Mouse (Mus musculus): ENCODE measurements around the gene Rab38. TPM values are rescaled to one million over a fixed set of nuclear protein-coding genes. Genes with fewer than 3 reads are reported as not detected.
A peak's percentile ranks its signal among the peaks of the same experiment; 100 is the strongest.

The Rab38 gene
- polyA plus RNA-seq, 1 experiment from 2014 or later = 2.5 TPM

GRCm38 (mm10) chr7:88457827-88458226 lies 27.8 kb downstream of the Rab38 start:
- H3K36me3 ChIP-seq (ENCODE audit: inconsistent target) = no peaks in the 10 kb centered on the region
- no peak overlapping the region for H3K4me3 ChIP-seq (ENCODE audit: inconsistent target)
- WGBS (ENCODE audit: missing documents) = 37% methylated on average over 3 of the region's 3 CpGs
- H3K27ac ChIP-seq = no peak overlapping the region
- no peaks in the 10 kb centered on the region for H3K79me2 ChIP-seq (ENCODE audit: inconsistent target)

- 96% methylated on average over 3 of the region's 3 CpGs for WGBS (ENCODE audit: missing documents)
- no peaks in the 10 kb centered on the region for H3K36me3 ChIP-seq (ENCODE audit: inconsistent target)
Measured at GRCm38 (mm10) chr7:88467754-88468153, 37.7 kb downstream of the Rab38 start.

GRCm38 (mm10) chr7:88482110-88482619 lies 52.1 kb downstream of the Rab38 start:
- H3K79me2 ChIP-seq (ENCODE audit: inconsistent target) = no peaks in the 10 kb centered on the region
- WGBS (ENCODE audit: missing documents) = 0% methylated on average over 7 of the region's 7 CpGs
- H3K4me3 ChIP-seq (ENCODE audit: inconsistent target) = peak overlapping the region; percentile 3; the same call in 1 of the 2 replicates
- no peak overlapping the region for H3K27ac ChIP-seq
- no peaks in the 10 kb centered on the region for H3K36me3 ChIP-seq (ENCODE audit: inconsistent target)

More at GRCm38 (mm10) chr7:88467754-88468153, 37.7 kb downstream of the Rab38 start:
- Histone ChIP-seq H3K27ac (no peak overlapping the region), H3K4me3 (ENCODE audit: inconsistent target) (no peak overlapping the region), H3K79me2 (ENCODE audit: inconsistent target) (no peaks in the 10 kb centered on the region)

- 26% methylated on average over 7 of the region's 7 CpGs for WGBS (ENCODE audit: missing documents)
- Histone ChIP-seq H3K27ac (no peak overlapping the region), H3K4me3 (ENCODE audit: inconsistent target) (peak overlapping the region; percentile 3; the same call in 1 of the 2 replicates), H3K79me2 (ENCODE audit: inconsistent target) (no peaks in the 10 kb centered on the region), H3K36me3 (ENCODE audit: inconsistent target) (no peaks in the 10 kb centered on the region)
Measured at GRCm38 (mm10) chr7:88482628-88483027, 52.6 kb downstream of the Rab38 start.

DNA sequence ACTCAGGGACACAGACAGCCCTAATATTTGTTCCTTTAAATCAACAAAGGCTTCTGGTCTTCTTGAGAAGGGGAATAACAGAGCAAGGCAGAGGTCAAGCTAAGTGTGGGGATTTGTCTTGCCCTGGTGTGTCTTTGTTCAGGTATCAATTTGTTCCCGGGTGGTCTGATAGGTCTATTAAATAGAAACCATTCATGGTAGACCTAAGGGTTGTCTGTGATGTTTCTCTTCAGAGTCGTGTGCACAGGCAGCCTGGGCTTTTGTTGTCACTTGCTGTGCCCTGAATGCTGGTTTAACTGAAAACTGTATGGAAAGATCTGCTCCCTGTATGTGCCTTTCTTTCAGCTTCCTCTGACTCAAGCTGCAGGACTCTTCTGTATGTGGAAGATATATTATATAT lies 60.9 kb downstream of the Rab38 start:
- Histone ChIP-seq H3K4me3 (ENCODE audit: inconsistent target) (no peak overlapping the region), H3K79me2 (ENCODE audit: inconsistent target) (no peaks in the 10 kb centered on the region), H3K27ac (no peak overlapping the region), H3K36me3 (ENCODE audit: inconsistent target) (no peaks in the 10 kb centered on the region)
- WGBS (ENCODE audit: missing documents) = 87% methylated on average over 2 of the region's 2 CpGs

GRCm38 (mm10) chr7:88502217-88502817 lies 72.2 kb downstream of the Rab38 start:
- Histone ChIP-seq H3K4me3 (ENCODE audit: inconsistent target) (no peak overlapping the region), H3K79me2 (ENCODE audit: inconsistent target) (no peaks in the 10 kb centered on the region), H3K27ac (no peak overlapping the region), H3K36me3 (ENCODE audit: inconsistent target) (no peaks in the 10 kb centered on the region)
- WGBS (ENCODE audit: missing documents) = 3% methylated on average over 5 of the region's 5 CpGs

- Histone ChIP-seq H3K4me3 (ENCODE audit: inconsistent target) (no peak overlapping the region), H3K27ac (no peak overlapping the region), H3K36me3 (ENCODE audit: inconsistent target) (no peaks in the 10 kb centered on the region), H3K79me2 (ENCODE audit: inconsistent target) (no peaks in the 10 kb centered on the region)
- WGBS (ENCODE audit: missing documents) = 94% methylated on average over 2 of the region's 2 CpGs
Measured at GRCm38 (mm10) chr7:88509748-88510147, 79.7 kb downstream of the Rab38 start.

GRCm38 (mm10) chr7:88522481-88522880 lies 92.4 kb downstream of the Rab38 start:
- no CpG with 5 or more reads among the region's 1 CpGs for WGBS (ENCODE audit: missing documents)
- no peak overlapping the region for H3K4me3 ChIP-seq (ENCODE audit: inconsistent target)
- no peaks in the 10 kb centered on the region for H3K36me3 ChIP-seq (ENCODE audit: inconsistent target)
- no peaks in the 10 kb centered on the region for H3K79me2 ChIP-seq (ENCODE audit: inconsistent target)
- H3K27ac ChIP-seq = no peak overlapping the region

GRCm38 (mm10) chr7:88527100-88527671 lies 97.1 kb downstream of the Rab38 start:
- Histone ChIP-seq H3K4me3 (ENCODE audit: inconsistent target) (no peak overlapping the region), H3K79me2 (ENCODE audit: inconsistent target) (no peaks in the 10 kb centered on the region), H3K27ac (no peak overlapping the region), H3K36me3 (ENCODE audit: inconsistent target) (no peaks in the 10 kb centered on the region)
- WGBS (ENCODE audit: missing documents) = 77% methylated on average over 1 of the region's 1 CpGs

DNA sequence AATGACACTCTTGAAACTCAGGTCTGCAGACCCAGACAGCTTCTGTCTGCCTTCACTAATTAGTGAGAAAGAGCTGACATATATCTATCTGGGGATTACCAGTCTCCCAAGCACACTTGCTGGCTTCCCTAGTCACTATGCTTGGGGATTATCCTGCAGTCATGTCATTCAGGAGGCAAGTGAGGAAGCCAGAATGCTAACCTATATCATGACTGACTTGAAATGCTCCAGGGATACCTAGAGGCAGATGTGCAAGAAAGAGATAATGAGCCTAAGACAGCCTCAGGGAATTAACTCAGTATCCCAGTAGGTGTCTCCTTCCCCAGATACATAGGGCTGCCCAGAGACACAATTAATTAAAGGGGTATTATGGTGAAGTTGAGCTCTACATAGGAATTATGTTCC lies 106.1 kb downstream of the Rab38 start:
- Histone ChIP-seq H3K36me3 (ENCODE audit: inconsistent target) (no peaks in the 10 kb centered on the region), H3K4me3 (ENCODE audit: inconsistent target) (no peak overlapping the region), H3K79me2 (ENCODE audit: inconsistent target) (no peaks in the 10 kb centered on the region), H3K27ac (no peak overlapping the region)

DNA sequence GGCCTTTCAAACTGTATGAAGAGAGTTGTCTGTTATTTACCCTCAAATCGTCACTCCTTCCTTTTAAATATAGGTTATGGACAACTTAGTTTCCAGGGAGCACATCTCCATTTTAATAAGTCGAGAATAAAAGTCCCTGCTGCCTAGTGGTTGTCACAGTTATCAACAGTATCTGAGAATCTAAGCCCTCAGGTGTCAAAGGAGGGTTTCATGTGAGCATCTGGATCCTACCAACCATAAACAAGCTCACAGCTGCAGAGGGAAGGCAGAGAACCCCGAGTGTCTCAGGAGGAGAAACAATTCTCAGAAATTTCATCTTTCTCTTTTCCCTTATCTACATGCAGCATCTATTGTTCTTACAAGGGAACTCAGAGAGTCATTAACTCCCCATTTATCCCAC lies 106.7 kb downstream of the Rab38 start:
- Histone ChIP-seq H3K79me2 (ENCODE audit: inconsistent target) (no peaks in the 10 kb centered on the region), H3K4me3 (ENCODE audit: inconsistent target) (no peak overlapping the region), H3K36me3 (ENCODE audit: inconsistent target) (no peaks in the 10 kb centered on the region), H3K27ac (no peak overlapping the region)
- 90% methylated on average over 3 of the region's 3 CpGs for WGBS (ENCODE audit: missing documents)

Other genes starting within 250 kb of the Rab38 start
- 237 to 366 TPM (median 330 TPM) in 3 replicates for gene Ctsc, start 152.2 kb upstream of the Rab38 start, polyA plus RNA-seq (2018)

All from macrophage (primary cell).